Mouse (Mus musculus) hindbrain, embryonic 11.5 days (tissue): ENCODE measurements around the gene Hmgb1. TPM values are rescaled to one million over a fixed set of nuclear protein-coding genes. Genes with fewer than 3 reads are reported as not detected.

Experiments
- ATAC-seq: fragments of 200-750 bp; cut with Nextera tagmentation; 2 replicates; pipeline ENCODE4 v1.8.0; 2017; ENCODE audit warnings: mild to moderate bottlenecking, moderate TSS enrichment, moderate library complexity; ENCODE audit not compliant: low FRiP score
- DNase-seq: peaks from one replicate; pipeline ENCODE4 v3.0.0-alpha.2; 2015; ENCODE audit warnings: low spot score
- H3K27ac ChIP-seq: fragments of 300-500 bp; sonication (generic); 2 replicates; pipeline ENCODE4 v1.5.1; 2014; ENCODE audit warnings: mild to moderate bottlenecking, low read depth, low read length
- H3K27me3 ChIP-seq: fragments of 300-500 bp; sonication (generic); 2 replicates; pipeline ENCODE4 v1.6.1; 2014; ENCODE audit warnings: mild to moderate bottlenecking, low read length, moderate library complexity, mixed read lengths; ENCODE audit not compliant: control insufficient read depth, insufficient read depth
- H3K36me3 ChIP-seq: fragments of 300-500 bp; sonication (generic); 2 replicates; pipeline ENCODE4 v1.6.1; 2014; ENCODE audit warnings: mild to moderate bottlenecking, low read length, moderate library complexity, mixed read lengths; ENCODE audit not compliant: control insufficient read depth, insufficient read depth
- H3K4me1 ChIP-seq: fragments of 300-500 bp; sonication (generic); replicated peaks from 2 replicates; pipeline ENCODE4 v1.6.1; 2014; ENCODE audit warnings: low read length, mixed read lengths; ENCODE audit not compliant: control insufficient read depth, insufficient read depth
- H3K4me2 ChIP-seq: fragments of 300-500 bp; sonication (generic); replicated peaks from 2 replicates; pipeline ENCODE4 v1.6.1; 2014; ENCODE audit warnings: mild to moderate bottlenecking, low read depth, low read length
- H3K4me3 ChIP-seq: fragments of 300-500 bp; sonication (generic); 2 replicates; pipeline ENCODE4 v1.5.1; 2014; ENCODE audit warnings: low read depth, low read length
- H3K9ac ChIP-seq: fragments of 300-500 bp; sonication (generic); 2 replicates; pipeline ENCODE4 v1.6.1; 2014; ENCODE audit warnings: low read depth, low read length
- H3K9me3 ChIP-seq: fragments of 300-500 bp; sonication (generic); 2 replicates; pipeline ENCODE4 v1.6.1; 2016; ENCODE audit warnings: low read length; ENCODE audit not compliant: control insufficient read depth
- WGBS: fragments of 180-500 bp; shearing (Covaris S2); extraction: QIAGEN DNeasy Blood & Tissue Kit; methylation state at CpG from one replicate; pipeline ENCODE4 v1.1.7; 2014; 5-methylcytosine and 5-hydroxymethylcytosine counted together
- polyA plus RNA-seq: library from polyadenylated mRNA; unstranded; fragments of >200 nt; fragmentation: Nextera tagmentation; extraction: Ambion mirVana; gene quantifications from 2 replicates; pipeline ENCODE4 v1.2.1, GENCODE M21; 2014

The Hmgb1 gene
- polyA plus RNA-seq, 1 experiment from 2014 or later = 1,649 TPM

- WGBS = 89% methylated on average over 10 of the region's 10 CpGs
- DNase-seq = no peak
Observed at GRCm38 (mm10) chr5:149086382-149087244, 97.7 kb downstream of the Hmgb1 start.

DNA sequence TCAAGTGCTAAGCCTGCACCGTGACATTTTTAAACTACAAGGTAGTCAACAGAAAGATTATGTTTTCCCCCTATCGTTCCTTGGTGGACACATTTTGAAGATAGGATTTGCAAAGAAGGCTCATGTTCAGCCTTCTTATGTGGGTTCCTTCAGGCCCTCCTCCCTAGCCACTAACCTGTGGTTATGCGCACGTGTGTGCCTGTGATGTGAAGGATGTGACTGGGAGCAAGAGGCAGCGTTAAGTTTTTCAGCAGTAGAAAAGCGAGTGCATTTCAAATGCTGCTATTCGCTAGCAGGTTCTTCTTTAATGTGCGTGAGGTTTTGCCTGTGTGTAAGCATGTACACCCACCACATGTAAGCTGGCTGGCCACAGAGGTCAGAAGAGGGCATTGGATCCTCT lies 103.8 kb downstream of the Hmgb1 start:
- DNase-seq (no peak), ATAC-seq (no peak)
- Histone ChIP-seq H3K9me3 (no peaks in the 10 kb centered on the region), H3K27me3 (no peaks in the 10 kb centered on the region), H3K4me3 (no peak overlapping the region), H3K9ac (no peak overlapping the region), H3K4me2 (no peak overlapping the region), H3K27ac (no peak overlapping the region), H3K36me3 (no peaks in the 10 kb centered on the region), H3K4me1 (no peaks in the 10 kb centered on the region)
- WGBS = 96% methylated on average over 8 of the region's 8 CpGs

More at GRCm38 (mm10) chr5:149086382-149087244, 97.7 kb downstream of the Hmgb1 start:
- H3K27ac ChIP-seq = no peak overlapping the region
- no peaks in the 10 kb centered on the region for H3K27me3 ChIP-seq
- H3K4me2 ChIP-seq = no peak overlapping the region
- no peak overlapping the region for H3K9ac ChIP-seq
- H3K4me3 ChIP-seq = no peak overlapping the region
- no peaks in the 10 kb centered on the region for H3K9me3 ChIP-seq
- H3K36me3 ChIP-seq = no peaks in the 10 kb centered on the region
- no peaks in the 10 kb centered on the region for H3K4me1 ChIP-seq
- no peak for ATAC-seq

DNA sequence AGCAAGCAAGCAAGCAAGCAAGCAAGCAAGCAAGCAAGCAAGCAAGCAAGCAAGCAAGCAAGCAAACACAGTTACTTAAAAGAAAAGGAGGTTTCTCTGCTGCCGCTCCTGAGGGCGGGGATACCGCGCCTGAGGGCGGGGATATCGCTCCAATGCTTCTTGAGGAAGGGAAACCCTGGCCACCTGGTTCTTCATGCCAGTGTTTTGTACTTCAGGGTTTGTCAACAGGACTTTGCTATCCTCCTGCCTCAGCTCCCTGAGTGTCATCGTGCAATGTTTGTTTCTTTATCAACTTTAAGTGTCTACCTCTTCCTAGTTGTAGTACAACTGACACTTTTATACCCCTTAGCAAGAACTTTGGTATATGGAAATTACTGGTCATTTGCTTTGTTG lies 104.5 kb downstream of the Hmgb1 start:
- no peak for DNase-seq
- Histone ChIP-seq H3K4me2 (no peak overlapping the region), H3K4me3 (no peak overlapping the region), H3K9ac (no peak overlapping the region), H3K27ac (no peak overlapping the region), H3K27me3 (no peaks in the 10 kb centered on the region), H3K9me3 (no peaks in the 10 kb centered on the region), H3K4me1 (no peaks in the 10 kb centered on the region), H3K36me3 (no peaks in the 10 kb centered on the region)
- no peak for ATAC-seq
- WGBS = 56% methylated on average over 7 of the region's 7 CpGs

DNA sequence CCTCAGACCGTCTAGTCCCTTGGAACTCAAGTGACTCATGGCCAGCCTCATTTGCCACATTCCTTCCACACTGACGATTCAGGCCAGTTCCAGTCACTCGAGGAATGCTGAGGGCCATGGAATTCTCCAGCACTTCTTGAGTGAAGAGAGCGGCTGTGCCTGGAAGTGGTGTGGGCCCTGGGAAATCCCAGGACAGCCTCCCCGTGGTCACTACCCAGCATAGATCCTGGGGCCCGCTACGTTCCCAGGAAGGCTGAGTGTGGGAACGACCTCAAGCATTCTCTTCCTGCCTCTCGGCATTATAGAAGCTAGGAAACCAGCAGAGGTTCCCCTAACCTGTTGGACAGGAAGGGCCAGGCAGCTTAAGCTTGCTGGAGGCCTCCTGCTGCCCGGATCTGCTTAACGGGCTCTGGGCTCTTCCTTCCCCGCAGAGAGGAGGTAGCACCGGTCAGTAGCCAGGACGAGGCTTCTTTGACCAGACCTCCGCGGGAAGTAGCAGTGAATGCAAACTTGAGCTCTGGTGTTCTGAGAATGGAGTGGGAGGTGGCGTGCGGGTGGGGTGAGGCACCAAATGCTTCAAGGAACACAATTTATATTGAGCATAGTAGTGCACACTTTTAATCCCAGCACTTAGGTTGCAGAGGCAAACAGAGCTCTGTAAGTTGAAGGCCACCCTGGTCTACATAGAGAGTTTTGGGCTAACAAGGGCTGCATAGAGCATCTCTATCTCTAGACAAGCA lies 105.1 kb downstream of the Hmgb1 start:
- Histone ChIP-seq H3K27ac (no peak overlapping the region), H3K36me3 (no peaks in the 10 kb centered on the region), H3K4me2 (no peak overlapping the region), H3K27me3 (no peaks in the 10 kb centered on the region), H3K4me1 (no peaks in the 10 kb centered on the region), H3K4me3 (no peak overlapping the region), H3K9ac (no peak overlapping the region), H3K9me3 (no peaks in the 10 kb centered on the region)
- WGBS = 21% methylated on average over 18 of the region's 18 CpGs
- DNase-seq (peak; percentile 16), ATAC-seq (no peak)

DNA sequence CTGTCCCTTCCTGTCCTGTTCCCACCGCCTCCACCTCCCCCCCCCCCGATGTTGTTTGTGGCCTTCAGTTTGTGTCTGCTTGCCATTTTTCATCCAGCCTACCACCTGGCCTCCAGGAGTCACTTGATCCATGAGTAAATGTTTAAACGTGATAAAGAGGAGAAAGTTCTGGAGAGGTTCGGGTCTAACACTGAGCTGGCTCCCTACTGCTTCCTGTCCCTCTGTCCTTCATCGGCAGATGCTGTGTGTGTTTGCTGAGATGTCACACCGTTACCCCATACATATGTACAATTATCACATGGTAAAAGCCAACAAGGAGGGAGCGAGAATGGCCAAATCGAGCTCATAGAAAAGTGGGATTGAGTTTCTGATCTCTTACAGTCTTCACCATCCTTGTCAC lies 107.2 kb downstream of the Hmgb1 start:
- Histone ChIP-seq H3K4me1 (no peaks in the 10 kb centered on the region), H3K4me2 (no peak overlapping the region), H3K4me3 (no peak overlapping the region), H3K27ac (no peak overlapping the region), H3K27me3 (no peaks in the 10 kb centered on the region), H3K9ac (no peak overlapping the region), H3K9me3 (no peaks in the 10 kb centered on the region), H3K36me3 (no peaks in the 10 kb centered on the region)
- DNase-seq = no peak
- no peak for ATAC-seq
- WGBS = 86% methylated on average over 8 of the region's 8 CpGs

DNA sequence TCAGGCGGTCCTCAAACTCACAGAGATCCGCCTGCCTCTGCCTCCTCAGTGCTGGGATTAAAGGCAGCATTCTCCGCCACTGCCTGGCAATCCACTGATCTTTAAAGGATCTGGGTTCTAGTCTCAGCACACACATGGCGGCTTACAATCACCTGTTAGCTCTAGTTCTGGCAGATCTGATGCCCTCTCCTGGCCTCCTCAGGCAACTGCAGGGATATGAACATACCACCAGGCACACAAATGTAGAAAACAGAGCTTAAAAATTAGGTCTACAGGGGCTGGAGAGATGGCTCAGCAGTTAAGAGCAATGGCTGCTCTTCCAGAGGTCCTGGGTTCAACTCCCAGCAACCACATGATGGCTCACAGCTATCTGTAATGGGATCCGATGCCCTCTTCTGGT lies 112.7 kb downstream of the Hmgb1 start:
- DNase-seq = no peak
- no peak overlapping the region for H3K4me2 ChIP-seq
- no peak for ATAC-seq
- H3K36me3 ChIP-seq = no peaks in the 10 kb centered on the region
- no peak overlapping the region for H3K9ac ChIP-seq
- H3K9me3 ChIP-seq = no peaks in the 10 kb centered on the region
- no peaks in the 10 kb centered on the region for H3K4me1 ChIP-seq
- no peak overlapping the region for H3K27ac ChIP-seq
- H3K27me3 ChIP-seq = no peaks in the 10 kb centered on the region
- WGBS = 99% methylated on average over 5 of the region's 5 CpGs
- H3K4me3 ChIP-seq = no peak overlapping the region

DNA sequence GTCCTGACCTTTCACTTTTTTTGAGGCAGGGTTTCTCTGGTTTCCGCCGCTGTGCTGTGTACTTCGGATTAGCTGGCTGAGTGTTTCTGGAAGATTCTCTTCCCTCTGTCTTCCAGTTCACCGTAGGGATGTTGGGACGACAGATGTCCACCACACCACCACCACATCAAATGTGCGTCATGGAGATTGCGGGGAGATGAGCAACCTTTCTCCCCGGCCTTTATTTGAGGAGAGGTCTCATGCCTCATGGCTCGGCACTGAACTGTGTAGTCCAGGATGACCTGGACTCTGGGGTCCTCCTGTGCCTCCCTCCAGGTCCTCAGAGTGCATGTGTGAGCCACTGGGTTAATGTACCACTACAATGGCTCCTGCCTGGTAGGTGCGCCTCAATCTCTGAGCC lies 115.5 kb downstream of the Hmgb1 start:
- 95% methylated on average over 10 of the region's 10 CpGs for WGBS
- Histone ChIP-seq H3K9ac (no peak overlapping the region), H3K9me3 (no peaks in the 10 kb centered on the region), H3K4me3 (no peak overlapping the region), H3K4me1 (no peaks in the 10 kb centered on the region), H3K27ac (no peak overlapping the region), H3K27me3 (no peaks in the 10 kb centered on the region), H3K36me3 (no peaks in the 10 kb centered on the region), H3K4me2 (no peak overlapping the region)
- ATAC-seq (no peak), DNase-seq (no peak)

GRCm38 (mm10) chr5:149068247-149068740 lies 116.0 kb downstream of the Hmgb1 start:
- H3K4me1 ChIP-seq = no peaks in the 10 kb centered on the region
- no peak overlapping the region for H3K27ac ChIP-seq
- H3K36me3 ChIP-seq = no peaks in the 10 kb centered on the region
- H3K4me3 ChIP-seq = no peak overlapping the region
- WGBS = 90% methylated on average over 17 of the region's 17 CpGs
- ATAC-seq (no peak), DNase-seq (no peak)
- no peaks in the 10 kb centered on the region for H3K9me3 ChIP-seq
- H3K27me3 ChIP-seq = no peaks in the 10 kb centered on the region
- no peak overlapping the region for H3K9ac ChIP-seq
- no peak overlapping the region for H3K4me2 ChIP-seq
